Mouse (Mus musculus): ENCODE data around the gene Adamts20.

GRCm38 (mm10) chr15:94462206-94462605, 3.0 kb downstream of the Adamts20 start:
- TF ChIP-seq TAL1 (IDR thresholded peaks at IDR 0.05; ENCODE audit: low read length) (no peak), GATA1 (IDR thresholded peaks at IDR 0.05; ENCODE audit: low read length) (no peak)
